Mouse (Mus musculus) hindbrain, postnatal 0 days (tissue): ENCODE measurements around the gene Jup. TPM values are rescaled to one million over a fixed set of nuclear protein-coding genes. Genes with fewer than 3 reads are reported as not detected.
A peak's percentile ranks its signal among the peaks of the same experiment; 100 is the strongest.
"Not testable (repeated sequence)": the region's sequence is repeated elsewhere in the genome, so short reads cannot be mapped to it uniquely, and the experiment has no call there.

Source experiments
- ATAC-seq: fragments of 200-750 bp; cut with Nextera tagmentation; 2 replicates; pipeline ENCODE4 v1.8.0; 2017; ENCODE audit warnings: mild to moderate bottlenecking, moderate TSS enrichment, moderate library complexity
- DNase-seq: peaks from one replicate; pipeline ENCODE4 v3.0.0-alpha.2; 2015; ENCODE audit warnings: low spot score
- H3K27ac ChIP-seq: fragments of 300-500 bp; sonication (generic); 2 replicates; pipeline ENCODE4 v1.5.1; 2014; ENCODE audit warnings: mild to moderate bottlenecking
- H3K27me3 ChIP-seq: fragments of 300-500 bp; sonication (generic); 2 replicates; pipeline ENCODE4 v1.6.1; 2014; ENCODE audit warnings: low read length, mixed read lengths; ENCODE audit not compliant: insufficient read depth
- H3K36me3 ChIP-seq: fragments of 300-500 bp; sonication (generic); 2 replicates; pipeline ENCODE4 v1.6.1; 2014; ENCODE audit warnings: low read length, mixed read lengths; ENCODE audit not compliant: insufficient read depth
- H3K4me1 ChIP-seq: fragments of 300-500 bp; sonication (generic); 2 replicates; pipeline ENCODE4 v1.6.1; 2014; ENCODE audit warnings: antibody characterized with exemption, low read length, mixed read lengths; ENCODE audit not compliant: insufficient read depth
- H3K4me2 ChIP-seq: fragments of 300-500 bp; sonication (generic); 2 replicates; pipeline ENCODE4 v1.6.1; 2014; ENCODE audit warnings: low read depth, mild to moderate bottlenecking, low read length, moderate library complexity, mixed read lengths
- H3K4me3 ChIP-seq: fragments of 300-500 bp; sonication (generic); 2 replicates; pipeline ENCODE4 v1.5.1; 2014; ENCODE audit warnings: low read length
- H3K9ac ChIP-seq: fragments of 300-500 bp; sonication (generic); replicated peaks from 2 replicates; pipeline ENCODE4 v1.6.1; 2014; ENCODE audit warnings: mild to moderate bottlenecking, low read length, moderate library complexity, mixed read lengths
- H3K9me3 ChIP-seq: fragments of 300-500 bp; sonication (generic); 2 replicates; pipeline ENCODE4 v1.6.1; 2016; ENCODE audit warnings: low read length, mixed read lengths
- CTCF ChIP-seq: IDR thresholded peaks from 2 replicates; pipeline ENCODE4 v1.5.1; 2016; ENCODE audit warnings: antibody characterized with exemption, control low read depth, low read depth
- WGBS: fragments of 180-500 bp; shearing (Covaris S2); extraction: QIAGEN DNeasy Blood & Tissue Kit; methylation state at CpG from one replicate; pipeline ENCODE4 v1.1.7; 2014; 5-methylcytosine and 5-hydroxymethylcytosine counted together
- polyA plus RNA-seq: library from polyadenylated mRNA; unstranded; fragments of >200 nt; fragmentation: Nextera tagmentation; extraction: Ambion mirVana; gene quantifications from 2 replicates; pipeline ENCODE4 v1.2.1, GENCODE M21; 2015
- total RNA-seq: library from RNA; depleted of rRNA; stranded (reverse); fragments of >200 nt; gene quantifications from 2 replicates; pipeline ENCODE4 v1.2.3, GENCODE M21; 2014

Gene Jup
- total and polyA plus RNA-seq, 2 experiments from 2014 or later: 49.8 to 119 TPM

GRCm38 (mm10) chr11:100375127-100375526 lies 22.4 kb downstream of the Jup start:
- H3K27me3 ChIP-seq: no peaks in the 10 kb centered on the region
- 90% methylated on average over 9 of the region's 9 CpGs for WGBS
- H3K9ac ChIP-seq: no peak overlapping the region
- no peaks in the 10 kb centered on the region for H3K4me1 ChIP-seq
- no peak overlapping the region for H3K4me2 ChIP-seq
- no peak for DNase-seq
- no peak overlapping the region for H3K27ac ChIP-seq
- H3K36me3 ChIP-seq: peaks cover 64% of the 10 kb centered on the region
- no peak for TF ChIP-seq CTCF
- ATAC-seq: no peak
- H3K4me3 ChIP-seq: no peak overlapping the region
- no peaks in the 10 kb centered on the region for H3K9me3 ChIP-seq

GRCm38 (mm10) chr11:100371981-100372558 lies 25.5 kb downstream of the Jup start:
- Histone ChIP-seq H3K27ac (no peak overlapping the region), H3K36me3 (peaks cover 49% of the 10 kb centered on the region), H3K9me3 (no peaks in the 10 kb centered on the region), H3K4me2 (no peak overlapping the region), H3K9ac (no peak overlapping the region), H3K4me1 (no peaks in the 10 kb centered on the region), H3K4me3 (no peak overlapping the region), H3K27me3 (no peaks in the 10 kb centered on the region)
- TF ChIP-seq CTCF: no peak
- ATAC-seq (peak; percentile 55; the same call in 1 of the 2 replicates), DNase-seq (peak; percentile 35)
- WGBS: 65% methylated on average over 7 of the region's 8 CpGs

GRCm38 (mm10) chr11:100369822-100370221 lies 27.7 kb downstream of the Jup start:
- H3K4me3 ChIP-seq: no peak overlapping the region
- no peak for DNase-seq
- H3K4me1 ChIP-seq: no peaks in the 10 kb centered on the region
- H3K27ac ChIP-seq: no peak overlapping the region
- WGBS: 82% methylated on average over 8 of the region's 8 CpGs
- no peaks in the 10 kb centered on the region for H3K27me3 ChIP-seq
- no peak for TF ChIP-seq CTCF
- no peak overlapping the region for H3K4me2 ChIP-seq
- no peaks in the 10 kb centered on the region for H3K9me3 ChIP-seq
- H3K9ac ChIP-seq: no peak overlapping the region
- peaks cover 31% of the 10 kb centered on the region for H3K36me3 ChIP-seq
- no peak for ATAC-seq

- H3K4me1 ChIP-seq: no peaks in the 10 kb centered on the region
- ATAC-seq: no peak
- no peak for DNase-seq
- H3K27me3 ChIP-seq: no peaks in the 10 kb centered on the region
- no peaks in the 10 kb centered on the region for H3K9me3 ChIP-seq
- H3K36me3 ChIP-seq: peaks cover 27% of the 10 kb centered on the region
- no peak overlapping the region for H3K4me2 ChIP-seq
- H3K27ac ChIP-seq: no peak overlapping the region
- TF ChIP-seq CTCF: no peak
- WGBS: 76% methylated on average over 7 of the region's 7 CpGs
- H3K4me3 ChIP-seq: no peak overlapping the region
- H3K9ac ChIP-seq: no peak overlapping the region
These were observed 28.4 kb downstream of the Jup start for GRCm38 (mm10) chr11:100369145-100369544.

- Histone ChIP-seq H3K4me1 (no peaks in the 10 kb centered on the region), H3K9me3 (no peaks in the 10 kb centered on the region), H3K4me3 (no peak overlapping the region), H3K27me3 (no peaks in the 10 kb centered on the region), H3K9ac (no peak overlapping the region), H3K27ac (no peak overlapping the region), H3K36me3 (no peaks in the 10 kb centered on the region), H3K4me2 (no peak overlapping the region)
- ATAC-seq (peak; percentile 50; the same call in 1 of the 2 replicates), DNase-seq (peak; percentile 73)
- 25% methylated on average over 12 of the region's 12 CpGs for WGBS
- TF ChIP-seq CTCF: peak; percentile 85
These were observed 34.5 kb downstream of the Jup start for GRCm38 (mm10) chr11:100362979-100363562.

GRCm38 (mm10) chr11:100362209-100362978 lies 35.2 kb downstream of the Jup start:
- peak; percentile 71 for ATAC-seq
- H3K9me3 ChIP-seq: no peaks in the 10 kb centered on the region
- WGBS: 16% methylated on average over 8 of the region's 8 CpGs

GRCm38 (mm10) chr11:100361059-100361458 lies 36.5 kb downstream of the Jup start:
- not testable (repeated sequence) for H3K4me2 ChIP-seq, H3K9me3 ChIP-seq, H3K4me1 ChIP-seq, ATAC-seq, H3K9ac ChIP-seq, DNase-seq, H3K27ac ChIP-seq, H3K36me3 ChIP-seq, H3K27me3 ChIP-seq, H3K4me3 ChIP-seq
- no CpG with 5 or more reads among the region's 13 CpGs for WGBS

More at GRCm38 (mm10) chr11:100362209-100362978, 35.2 kb downstream of the Jup start:
- Histone ChIP-seq H3K4me2 (no peak overlapping the region), H3K27ac (no peak overlapping the region; the same call in 1 of the 2 replicates), H3K9ac (no peak overlapping the region; the same call in 1 of the 2 replicates), H3K27me3 (no peaks in the 10 kb centered on the region), H3K36me3 (no peaks in the 10 kb centered on the region), H3K4me1 (no peaks in the 10 kb centered on the region), H3K4me3 (no peak overlapping the region)
- peak; percentile 92 for TF ChIP-seq CTCF
- DNase-seq: peak; percentile 78
